Mouse (Mus musculus) limb, embryonic 11.5 days (tissue): Measurements from ENCODE around the gene Bglap2. TPM values are rescaled to one million over a fixed set of nuclear protein-coding genes. Genes with fewer than 3 reads are reported as not detected.
"Not testable (repeated sequence)": the region's sequence is repeated elsewhere in the genome, so short reads cannot be mapped to it uniquely, and the experiment has no call there.

Source experiments
- ATAC-seq: fragments of 200-750 bp; cut with Nextera tagmentation; 2 replicates; pipeline ENCODE4 v1.8.0; 2017; ENCODE audit warnings: low read depth; ENCODE audit not compliant: insufficient number of reproducible peaks, low FRiP score, low TSS enrichment
- DNase-seq: peaks from one replicate; pipeline ENCODE4 v3.0.0-alpha.2; 2015; ENCODE audit warnings: low spot score
- H3K27ac ChIP-seq: fragments of 300-500 bp; sonication (generic); replicated peaks from 2 replicates; pipeline ENCODE4 v1.5.1; 2014; ENCODE audit warnings: low read depth, mild to moderate bottlenecking, low read length
- H3K27me3 ChIP-seq: fragments of 300-500 bp; sonication (generic); 2 replicates; pipeline ENCODE4 v1.6.1; 2014; ENCODE audit warnings: mild to moderate bottlenecking, low read length, mixed read lengths; ENCODE audit not compliant: control insufficient read depth, insufficient read depth
- H3K36me3 ChIP-seq: fragments of 300-500 bp; sonication (generic); 2 replicates; pipeline ENCODE4 v1.6.1; 2014; ENCODE audit warnings: mild to moderate bottlenecking, low read length, moderate library complexity, mixed read lengths; ENCODE audit not compliant: control insufficient read depth, insufficient read depth
- H3K4me1 ChIP-seq: fragments of 300-500 bp; sonication (generic); 2 replicates; pipeline ENCODE4 v1.6.1; 2014; ENCODE audit warnings: low read length, mixed read lengths; ENCODE audit not compliant: control insufficient read depth, insufficient read depth
- H3K4me2 ChIP-seq: fragments of 300-500 bp; sonication (generic); 2 replicates; pipeline ENCODE4 v1.6.1; 2014; ENCODE audit warnings: low read depth, mild to moderate bottlenecking, moderate library complexity; ENCODE audit not compliant: severe bottlenecking
- H3K4me3 ChIP-seq: fragments of 300-500 bp; sonication (generic); 2 replicates; pipeline ENCODE4 v1.5.1; 2014; ENCODE audit warnings: low read depth, low read length
- H3K9ac ChIP-seq: fragments of 300-500 bp; sonication (generic); 2 replicates; pipeline ENCODE4 v1.6.1; 2014; ENCODE audit warnings: mild to moderate bottlenecking, low read length
- H3K9me3 ChIP-seq: fragments of 300-500 bp; sonication (generic); 2 replicates; pipeline ENCODE4 v1.6.1; 2016; ENCODE audit warnings: low read length; ENCODE audit not compliant: control insufficient read depth
- WGBS: fragments of 180-500 bp; shearing (Covaris S2); extraction: QIAGEN DNeasy Blood & Tissue Kit; methylation state at CpG from one replicate; pipeline ENCODE4 v1.1.7; 2014; 5-methylcytosine and 5-hydroxymethylcytosine counted together
- polyA plus RNA-seq: library from polyadenylated mRNA; unstranded; fragments of >200 nt; fragmentation: Nextera tagmentation; extraction: Ambion mirVana; gene quantifications from 2 replicates; pipeline ENCODE4 v1.2.1, GENCODE M21; 2014

The Bglap2 gene
- not detected in 2 replicates for polyA plus RNA-seq

- not testable (repeated sequence) for DNase-seq, H3K27me3 ChIP-seq, H3K9me3 ChIP-seq
Observed at GRCm38 (mm10) chr3:88378599-88378998, at the start of gene Bglap2. Gene Bglap2 (minus strand): TSS chr3:88378699.

GRCm38 (mm10) chr3:88427342-88427905 is 48.9 kb upstream of the Bglap2 start:
- whole genome bisulfite sequencing = 82% methylated on average over 4 of the region's 4 CpGs
- ATAC-seq (no peak), DNase-seq (no peak)
- no peak overlapping the region for H3K4me3 ChIP-seq
- no peaks in the 10 kb centered on the region for H3K27me3 ChIP-seq
- no peaks in the 10 kb centered on the region for H3K9me3 ChIP-seq
- no peak overlapping the region for H3K4me2 ChIP-seq
- no peak overlapping the region for H3K27ac ChIP-seq
- H3K9ac ChIP-seq = no peak overlapping the region
- peaks cover 5% of the 10 kb centered on the region for H3K4me1 ChIP-seq
- H3K36me3 ChIP-seq = no peaks in the 10 kb centered on the region

More at GRCm38 (mm10) chr3:88378599-88378998, at the start of gene Bglap2:
- H3K9ac ChIP-seq, H3K4me1 ChIP-seq, H3K36me3 ChIP-seq, H3K4me2 ChIP-seq, H3K27ac ChIP-seq, H3K4me3 ChIP-seq, ATAC-seq: not testable (repeated sequence)
- WGBS = 75% methylated on average over 5 of the region's 5 CpGs

- Histone ChIP-seq H3K27me3 (no peaks in the 10 kb centered on the region), H3K27ac (no peak overlapping the region), H3K36me3 (no peaks in the 10 kb centered on the region; the same call in 1 of the 2 replicates), H3K9me3 (no peaks in the 10 kb centered on the region), H3K4me1 (peaks cover 5% of the 10 kb centered on the region), H3K4me2 (no peak overlapping the region), H3K4me3 (no peak overlapping the region), H3K9ac (no peak overlapping the region)
- DNase-seq (no peak), ATAC-seq (no peak)
- WGBS = 83% methylated on average over 10 of the region's 10 CpGs
Observed at GRCm38 (mm10) chr3:88425708-88426420, 47.4 kb upstream of the Bglap2 start.

- no peak overlapping the region for H3K9ac ChIP-seq
- peaks cover 5% of the 10 kb centered on the region for H3K4me1 ChIP-seq
- WGBS = 9% methylated on average over 2 of the region's 2 CpGs
- H3K9me3 ChIP-seq = no peaks in the 10 kb centered on the region
- H3K36me3 ChIP-seq = peaks cover 3% of the 10 kb centered on the region; the same call in 1 of the 2 replicates
- H3K27me3 ChIP-seq = no peaks in the 10 kb centered on the region
- no peak overlapping the region for H3K27ac ChIP-seq
- ATAC-seq (no peak), DNase-seq (no peak)
- peak overlapping the region; percentile 89; the same call in 1 of the 2 replicates for H3K4me2 ChIP-seq
- peak overlapping the region; percentile 73; the same call in 1 of the 2 replicates for H3K4me3 ChIP-seq
Observed at GRCm38 (mm10) chr3:88425330-88425689, 46.8 kb upstream of the Bglap2 start.

- Histone ChIP-seq H3K27me3 (no peaks in the 10 kb centered on the region), H3K4me1 (peaks cover 5% of the 10 kb centered on the region), H3K27ac (no peak within 1 kb of the TSS), H3K36me3 (peaks cover 6% of the 10 kb centered on the region; the same call in 1 of the 2 replicates), H3K9ac (peak within 1 kb of the TSS; percentile 44), H3K9me3 (no peaks in the 10 kb centered on the region), H3K4me3 (peak within 1 kb of the TSS; percentile 73), H3K4me2 (peak within 1 kb of the TSS; percentile 89)
- ATAC-seq = peak; percentile 96
- peak; percentile 91 for DNase-seq
- 1% methylated on average over 35 of the region's 35 CpGs for WGBS
Observed at GRCm38 (mm10) chr3:88424605-88425329, 46.3 kb upstream of the Bglap2 start, which contains the start of gene Slc25a44. Gene Slc25a44 (minus strand): TSS chr3:88425139.

- DNase-seq (no peak), ATAC-seq (no peak)
- H3K9ac ChIP-seq = no peak overlapping the region
- H3K36me3 ChIP-seq = peaks cover 9% of the 10 kb centered on the region; the same call in 1 of the 2 replicates
- no peak overlapping the region for H3K27ac ChIP-seq
- no peak overlapping the region for H3K4me2 ChIP-seq
- H3K4me1 ChIP-seq = peaks cover 5% of the 10 kb centered on the region
- WGBS = 54% methylated on average over 9 of the region's 9 CpGs
- H3K9me3 ChIP-seq = no peaks in the 10 kb centered on the region
- no peaks in the 10 kb centered on the region for H3K27me3 ChIP-seq
- H3K4me3 ChIP-seq = no peak overlapping the region
Observed at GRCm38 (mm10) chr3:88422020-88422720, 43.7 kb upstream of the Bglap2 start.

GRCm38 (mm10) chr3:88420771-88421170 is 42.3 kb upstream of the Bglap2 start:
- H3K27me3 ChIP-seq = no peaks in the 10 kb centered on the region
- no peak overlapping the region for H3K4me3 ChIP-seq
- no peak overlapping the region for H3K9ac ChIP-seq
- H3K27ac ChIP-seq = no peak overlapping the region
- H3K36me3 ChIP-seq = peaks cover 11% of the 10 kb centered on the region; the same call in 1 of the 2 replicates
- H3K4me1 ChIP-seq = peaks cover 5% of the 10 kb centered on the region
- no peak overlapping the region for H3K4me2 ChIP-seq
- no peak for ATAC-seq
- no peak for DNase-seq
- WGBS = 93% methylated on average over 19 of the region's 19 CpGs
- no peaks in the 10 kb centered on the region for H3K9me3 ChIP-seq

GRCm38 (mm10) chr3:88418016-88418415 is 39.5 kb upstream of the Bglap2 start:
- DNase-seq (no peak), ATAC-seq (no peak)
- H3K36me3 ChIP-seq = peaks cover 13% of the 10 kb centered on the region
- no peaks in the 10 kb centered on the region for H3K4me1 ChIP-seq
- 84% methylated on average over 6 of the region's 6 CpGs for WGBS
- H3K4me3 ChIP-seq = no peak overlapping the region
- no peaks in the 10 kb centered on the region for H3K9me3 ChIP-seq
- H3K9ac ChIP-seq = peak overlapping the region; percentile 9; the same call in 1 of the 2 replicates
- H3K4me2 ChIP-seq = no peak overlapping the region
- no peak overlapping the region for H3K27ac ChIP-seq
- H3K27me3 ChIP-seq = no peaks in the 10 kb centered on the region
